Mouse (Mus musculus): ENCODE measurements at regions not wholly inside any gene's neighbourhood (a gene's known extent, or its start where the extent isn't known, plus 50 kb on each side); places are given as distances from the start of the nearest gene placed in this dataset.

- no peak overlapping the region for H3K4me3 ChIP-seq (replicated peaks; ENCODE audit: low read length)
- TF ChIP-seq POLR2A (IDR thresholded peaks at IDR 0.05; ENCODE audit: borderline replicate concordance, extremely low read depth, insufficient read depth, insufficient read length), result no peak
- H3K27ac ChIP-seq (replicated peaks; ENCODE audit: low read depth, low read length), result no peak overlapping the region
- H3K9me3 ChIP-seq (ENCODE audit: control insufficient read depth, low read length), result no peaks in the 10 kb centered on the region
- no peak overlapping the region for H3K9ac ChIP-seq (ENCODE audit: low read depth, low read length, severe bottlenecking)
- no peaks in the 10 kb centered on the region for H3K36me3 ChIP-seq (ENCODE audit: control insufficient read depth, insufficient read depth, low read length)
- no peaks in the 10 kb centered on the region for H3K27me3 ChIP-seq (ENCODE audit: control insufficient read depth, insufficient read depth, low read length)
- H3K4me2 ChIP-seq (replicated peaks; ENCODE audit: low read depth, low read length, severe bottlenecking), result no peak overlapping the region
- H3K4me1 ChIP-seq (ENCODE audit: control insufficient read depth, insufficient read depth, low read length), result no peaks in the 10 kb centered on the region
- 85% methylated on average over 4 of the region's 4 CpGs for WGBS
- ATAC-seq (ENCODE audit: low FRiP score, low read depth) (no peak), DNase-seq (ENCODE audit: low spot score) (no peak)
Measured at GRCm38 (mm10) chr1:57053836-57054235, 75.4 kb upstream of the Satb2 start.

GRCm38 (mm10) chr1:57055976-57056375 is 77.5 kb upstream of the Satb2 start:
- DNase-seq (ENCODE audit: low spot score) (no peak), ATAC-seq (ENCODE audit: low FRiP score, low read depth) (no peak)
- H3K36me3 ChIP-seq (ENCODE audit: control insufficient read depth, insufficient read depth, low read length), result no peaks in the 10 kb centered on the region
- no peak overlapping the region for H3K4me2 ChIP-seq (replicated peaks; ENCODE audit: low read depth, low read length, severe bottlenecking)
- no peaks in the 10 kb centered on the region for H3K9me3 ChIP-seq (ENCODE audit: control insufficient read depth, low read length)
- TF ChIP-seq POLR2A (IDR thresholded peaks at IDR 0.05; ENCODE audit: borderline replicate concordance, extremely low read depth, insufficient read depth, insufficient read length), result no peak
- H3K9ac ChIP-seq (ENCODE audit: low read depth, low read length, severe bottlenecking), result no peak overlapping the region
- H3K27me3 ChIP-seq (ENCODE audit: control insufficient read depth, insufficient read depth, low read length), result no peaks in the 10 kb centered on the region
- no peak overlapping the region for H3K27ac ChIP-seq (replicated peaks; ENCODE audit: low read depth, low read length)
- no peak overlapping the region for H3K4me3 ChIP-seq (replicated peaks; ENCODE audit: low read length)
- H3K4me1 ChIP-seq (ENCODE audit: control insufficient read depth, insufficient read depth, low read length), result no peaks in the 10 kb centered on the region
- 80% methylated on average over 9 of the region's 9 CpGs for WGBS

- no peaks in the 10 kb centered on the region for H3K9me3 ChIP-seq (ENCODE audit: control insufficient read depth, low read length)
- TF ChIP-seq POLR2A (IDR thresholded peaks at IDR 0.05; ENCODE audit: borderline replicate concordance, extremely low read depth, insufficient read depth, insufficient read length), result no peak
- no peaks in the 10 kb centered on the region for H3K27me3 ChIP-seq (ENCODE audit: control insufficient read depth, insufficient read depth, low read length)
- WGBS, result 78% methylated on average over 3 of the region's 3 CpGs
- no peak for ATAC-seq (ENCODE audit: low FRiP score, low read depth)
- no peak overlapping the region for H3K4me3 ChIP-seq (replicated peaks; ENCODE audit: low read length)
- H3K36me3 ChIP-seq (ENCODE audit: control insufficient read depth, insufficient read depth, low read length), result no peaks in the 10 kb centered on the region
- H3K4me2 ChIP-seq (replicated peaks; ENCODE audit: low read depth, low read length, severe bottlenecking), result no peak overlapping the region
- no peak overlapping the region for H3K27ac ChIP-seq (replicated peaks; ENCODE audit: low read depth, low read length)
- DNase-seq (ENCODE audit: low spot score), result no peak
- no peak overlapping the region for H3K9ac ChIP-seq (ENCODE audit: low read depth, low read length, severe bottlenecking)
- no peaks in the 10 kb centered on the region for H3K4me1 ChIP-seq (ENCODE audit: control insufficient read depth, insufficient read depth, low read length)
Measured at GRCm38 (mm10) chr1:57059216-57059615, 80.8 kb upstream of the Satb2 start.

- no peak for DNase-seq (ENCODE audit: low spot score)
- TF ChIP-seq POLR2A (IDR thresholded peaks at IDR 0.05; ENCODE audit: borderline replicate concordance, extremely low read depth, insufficient read depth, insufficient read length), result no peak
- H3K9me3 ChIP-seq (ENCODE audit: control insufficient read depth, low read length), result no peaks in the 10 kb centered on the region
- 71% methylated on average over 3 of the region's 3 CpGs for WGBS
- H3K4me2 ChIP-seq (replicated peaks; ENCODE audit: low read depth, low read length, severe bottlenecking), result no peak overlapping the region
- no peak overlapping the region for H3K27ac ChIP-seq (replicated peaks; ENCODE audit: low read depth, low read length)
- no peaks in the 10 kb centered on the region for H3K36me3 ChIP-seq (ENCODE audit: control insufficient read depth, insufficient read depth, low read length)
- no peak overlapping the region for H3K4me3 ChIP-seq (replicated peaks; ENCODE audit: low read length)
- no peaks in the 10 kb centered on the region for H3K27me3 ChIP-seq (ENCODE audit: control insufficient read depth, insufficient read depth, low read length)
- no peak for ATAC-seq (ENCODE audit: low FRiP score, low read depth)
- H3K4me1 ChIP-seq (ENCODE audit: control insufficient read depth, insufficient read depth, low read length), result peaks cover 4% of the 10 kb centered on the region; the same call in 1 of the 2 replicates
- no peak overlapping the region for H3K9ac ChIP-seq (ENCODE audit: low read depth, low read length, severe bottlenecking)
Measured at GRCm38 (mm10) chr1:57075221-57075620, 96.8 kb upstream of the Satb2 start.

- no peaks in the 10 kb centered on the region for H3K27me3 ChIP-seq (ENCODE audit: control insufficient read depth, insufficient read depth, low read length)
- DNase-seq (ENCODE audit: low spot score) (no peak), ATAC-seq (ENCODE audit: low FRiP score, low read depth) (no peak)
- WGBS, result 30% methylated on average over 8 of the region's 8 CpGs
- H3K27ac ChIP-seq (replicated peaks; ENCODE audit: low read depth, low read length), result no peak overlapping the region
- no peak overlapping the region for H3K4me3 ChIP-seq (replicated peaks; ENCODE audit: low read length)
- H3K4me2 ChIP-seq (replicated peaks; ENCODE audit: low read depth, low read length, severe bottlenecking), result no peak overlapping the region
- H3K9ac ChIP-seq (ENCODE audit: low read depth, low read length, severe bottlenecking), result no peak overlapping the region
- H3K9me3 ChIP-seq (ENCODE audit: control insufficient read depth, low read length), result no peaks in the 10 kb centered on the region
- TF ChIP-seq POLR2A (IDR thresholded peaks at IDR 0.05; ENCODE audit: borderline replicate concordance, extremely low read depth, insufficient read depth, insufficient read length), result no peak
- peaks cover 4% of the 10 kb centered on the region; the same call in 1 of the 2 replicates for H3K4me1 ChIP-seq (ENCODE audit: control insufficient read depth, insufficient read depth, low read length)
- no peaks in the 10 kb centered on the region for H3K36me3 ChIP-seq (ENCODE audit: control insufficient read depth, insufficient read depth, low read length)
Measured at GRCm38 (mm10) chr1:57076696-57077095, 98.2 kb upstream of the Satb2 start.

- TF ChIP-seq POLR2A (IDR thresholded peaks at IDR 0.05; ENCODE audit: borderline replicate concordance, extremely low read depth, insufficient read depth, insufficient read length), result no peak
- H3K36me3 ChIP-seq (ENCODE audit: control insufficient read depth, insufficient read depth, low read length), result no peaks in the 10 kb centered on the region
Measured at GRCm38 (mm10) chr1:57080306-57080705, 101.9 kb upstream of the Satb2 start.

More at GRCm38 (mm10) chr1:57080306-57080705, 101.9 kb upstream of the Satb2 start:
- no peak overlapping the region for H3K9ac ChIP-seq (ENCODE audit: low read depth, low read length, severe bottlenecking)
- peaks cover 4% of the 10 kb centered on the region; the same call in 1 of the 2 replicates for H3K4me1 ChIP-seq (ENCODE audit: control insufficient read depth, insufficient read depth, low read length)
- H3K27me3 ChIP-seq (ENCODE audit: control insufficient read depth, insufficient read depth, low read length), result no peaks in the 10 kb centered on the region
- no peak overlapping the region for H3K4me3 ChIP-seq (replicated peaks; ENCODE audit: low read length)
- H3K9me3 ChIP-seq (ENCODE audit: control insufficient read depth, low read length), result no peaks in the 10 kb centered on the region
- WGBS, result 30% methylated on average over 4 of the region's 4 CpGs
- ATAC-seq (ENCODE audit: low FRiP score, low read depth), result no peak
- no peak overlapping the region for H3K4me2 ChIP-seq (replicated peaks; ENCODE audit: low read depth, low read length, severe bottlenecking)
- DNase-seq (ENCODE audit: low spot score), result no peak
- no peak overlapping the region for H3K27ac ChIP-seq (replicated peaks; ENCODE audit: low read depth, low read length)

Data from limb, embryonic 14.5 days (tissue).